Mouse (Mus musculus) layer of hippocampus, postnatal 14 days (tissue): ENCODE measurements around the gene Vmn1r232. TPM values are rescaled to one million over a fixed set of nuclear protein-coding genes. Genes with fewer than 3 reads are reported as not detected.
A peak's percentile ranks its signal among the peaks of the same experiment; 100 is the strongest.

Source experiments
- DNase-seq, 2 experiments: peaks; one replicate each; pipeline ENCODE4 v3.0.0; 2021 to 2022; ENCODE audit warnings: low spot score in 2 of 2, mixed read lengths in 1 of 2
- long read RNA-seq, 2 experiments: library from polyadenylated mRNA; stranded (forward); transcript quantifications; one replicate each; pipeline ENCODE4 v2.0.0; 2021
- total RNA-seq, 2 experiments: library from RNA; stranded (reverse); gene quantifications; 2 replicates each; pipeline ENCODE4 v1.2.3; 2021

Vmn1r232 gene
- total RNA-seq, result not detected
- long read RNA-seq, experiment 1, result 0 reads
- long read RNA-seq, experiment 2, result 0 reads

GRCm38 (mm10) chr17:20919614-20920013, at the start of gene Vmn1r232:
Gene Vmn1r232, minus strand, starts transcription at chr17:20919714.
- DNase-seq, result no peak

GRCm38 (mm10) chr17:20966681-20967080, 47.2 kb upstream of the Vmn1r232 start:
- DNase-seq, result no peak

- no peak for DNase-seq
Observed at GRCm38 (mm10) chr17:20965421-20965820, 45.9 kb upstream of the Vmn1r232 start.

GRCm38 (mm10) chr17:20960386-20960785, 40.9 kb upstream of the Vmn1r232 start:
- DNase-seq, result no peak

- no peak for DNase-seq
Observed at GRCm38 (mm10) chr17:20946636-20947035, 27.1 kb upstream of the Vmn1r232 start.

- DNase-seq, result peak in 1 of 2 experiments; percentile 12
Observed at GRCm38 (mm10) chr17:20946026-20946565, 26.6 kb upstream of the Vmn1r232 start.

GRCm38 (mm10) chr17:20944985-20945891, 25.7 kb upstream of the Vmn1r232 start, which contains the start of gene Ppp2r1a:
Gene Ppp2r1a, plus strand, starts transcription at chr17:20945311.
- peak; percentile 99 to 100 for DNase-seq

GRCm38 (mm10) chr17:20944226-20944625, 24.7 kb upstream of the Vmn1r232 start:
- peak in 1 of 2 experiments; percentile 26 for DNase-seq

- DNase-seq, result no peak
Observed at GRCm38 (mm10) chr17:20904991-20905390, 14.5 kb downstream of the Vmn1r232 start, which contains the start of gene Vmn1r231. Gene Vmn1r231, minus strand, starts transcription at chr17:20905091.

Other genes starting within 250 kb of the Vmn1r232 start
- gene Vmn1r226, start 236.9 kb downstream of the Vmn1r232 start, total RNA-seq, result not detected
- gene Vmn1r227, start 189.9 kb downstream of the Vmn1r232 start, total RNA-seq, result not detected
- not detected for gene Vmn1r228, start 133.6 kb downstream of the Vmn1r232 start, total RNA-seq
- gene Vmn1r229, start 108.2 kb downstream of the Vmn1r232 start, total RNA-seq, result under 1 TPM; 0.07 to 0.17 TPM
- not detected for gene Vmn1r230, start 79.3 kb downstream of the Vmn1r232 start, total RNA-seq
- gene Vmn1r231, start 14.6 kb downstream of the Vmn1r232 start, total RNA-seq, result not detected
- gene Ppp2r1a, start 25.6 kb upstream of the Vmn1r232 start, total RNA-seq, result 100 to 1,000 TPM; 793 to 804 TPM
- gene Vmn1r233, start 76.8 kb upstream of the Vmn1r232 start, total RNA-seq, result not detected
- gene Zfp160, start 89.2 kb upstream of the Vmn1r232 start, total RNA-seq, result 10 to 100 TPM; 22.7 to 23.9 TPM